Mouse (Mus musculus) stomach, postnatal 0 days (tissue): ENCODE measurements around the gene Prorsd1. TPM values are rescaled to one million over a fixed set of nuclear protein-coding genes. Genes with fewer than 3 reads are reported as not detected.

ENCODE experiments used
- ATAC-seq: fragments of 200-750 bp; cut with Nextera tagmentation; 2 replicates; pipeline ENCODE4 v1.8.0; 2017; ENCODE audit not compliant: low FRiP score, low TSS enrichment
- DNase-seq: peaks from one replicate; pipeline ENCODE4 v3.0.0-alpha.2; 2016; ENCODE audit warnings: low spot score
- H3K27ac ChIP-seq: fragments of 300-500 bp; sonication (generic); replicated peaks from 2 replicates; pipeline ENCODE4 v1.5.1; 2014; ENCODE audit warnings: mild to moderate bottlenecking, control low read depth
- H3K27me3 ChIP-seq: fragments of 300-500 bp; sonication (generic); 2 replicates; pipeline ENCODE4 v1.6.1; 2014; ENCODE audit warnings: low read length; ENCODE audit not compliant: control insufficient read depth, insufficient read depth
- H3K36me3 ChIP-seq: fragments of 300-500 bp; sonication (generic); 2 replicates; pipeline ENCODE4 v1.6.1; 2014; ENCODE audit warnings: low read length, mixed read lengths; ENCODE audit not compliant: control insufficient read depth, insufficient read depth
- H3K4me1 ChIP-seq: fragments of 300-500 bp; sonication (generic); replicated peaks from 2 replicates; pipeline ENCODE4 v1.6.1; 2014; ENCODE audit warnings: antibody characterized with exemption; ENCODE audit not compliant: control insufficient read depth, insufficient read depth
- H3K4me2 ChIP-seq: fragments of 300-500 bp; sonication (generic); replicated peaks from 2 replicates; pipeline ENCODE4 v1.6.1; 2014; ENCODE audit warnings: low read depth, mild to moderate bottlenecking, control low read depth, moderate library complexity
- H3K4me3 ChIP-seq: fragments of 300-500 bp; sonication (generic); 2 replicates; pipeline ENCODE4 v1.5.1; 2014; ENCODE audit warnings: low read depth, low read length, control low read depth
- H3K9ac ChIP-seq: fragments of 300-500 bp; sonication (generic); 2 replicates; pipeline ENCODE4 v1.6.1; 2014; ENCODE audit warnings: mild to moderate bottlenecking, low read length, control low read depth, mixed read lengths
- H3K9me3 ChIP-seq: fragments of 300-500 bp; sonication (generic); 2 replicates; pipeline ENCODE4 v1.6.1; 2016; ENCODE audit warnings: low read length; ENCODE audit not compliant: control insufficient read depth
- CTCF ChIP-seq: IDR thresholded peaks from 2 replicates; pipeline ENCODE4 v1.5.1; 2016; ENCODE audit warnings: antibody characterized with exemption, low read depth, mild to moderate bottlenecking, moderate library complexity
- EP300 ChIP-seq: optimal IDR thresholded peaks from 2 replicates; pipeline ENCODE3; 2016; ENCODE audit warnings: antibody characterized with exemption
- WGBS: fragments of 180-500 bp; shearing (Covaris S2); extraction: QIAGEN DNeasy Blood & Tissue Kit; methylation state at CpG from one replicate; pipeline ENCODE4 v1.1.7; 2014; 5-methylcytosine and 5-hydroxymethylcytosine counted together
- polyA plus RNA-seq: library from polyadenylated mRNA; unstranded; fragments of >200 nt; fragmentation: Nextera tagmentation; extraction: Ambion mirVana; gene quantifications from 2 replicates; pipeline ENCODE4 v1.2.1, GENCODE M21; 2015

Gene Prorsd1
- 36.2 and 36.7 TPM in 2 replicates for polyA plus RNA-seq

GRCm38 (mm10) chr11:29514682-29515412, at the start of gene Prorsd1:
TSS of gene Prorsd1 (minus strand) at chr11:29515033.
- Histone ChIP-seq H3K27me3 (no peaks in the 10 kb centered on the region), H3K4me3 (peak within 1 kb of the TSS; percentile 69), H3K9me3 (no peaks in the 10 kb centered on the region), H3K9ac (peak within 1 kb of the TSS; percentile 73), H3K27ac (peak within 1 kb of the TSS; percentile 84), H3K4me2 (peak within 1 kb of the TSS; percentile 68), H3K4me1 (no peaks in the 10 kb centered on the region), H3K36me3 (no peaks in the 10 kb centered on the region)
- 0 out of 2 replicates have a peak, but pooled peaks have one; percentile 7 for TF ChIP-seq CTCF
- TF ChIP-seq EP300 = no peak
- DNase-seq = peak; percentile 95
- 2% methylated on average over 40 of the region's 40 CpGs for WGBS
- peak; percentile 99 for ATAC-seq

- ATAC-seq (no peak), DNase-seq (no peak)
- Histone ChIP-seq H3K27ac (no peak overlapping the region), H3K4me1 (no peaks in the 10 kb centered on the region), H3K36me3 (no peaks in the 10 kb centered on the region), H3K9me3 (no peaks in the 10 kb centered on the region), H3K27me3 (no peaks in the 10 kb centered on the region), H3K4me3 (no peak overlapping the region), H3K9ac (no peak overlapping the region), H3K4me2 (no peak overlapping the region)
- TF ChIP-seq CTCF (no peak), EP300 (no peak)
- 87% methylated on average over 2 of the region's 2 CpGs for WGBS
These were observed 48.6 kb upstream of the Prorsd1 start for GRCm38 (mm10) chr11:29563406-29563805.

GRCm38 (mm10) chr11:29560990-29561389, 46.2 kb upstream of the Prorsd1 start:
- Histone ChIP-seq H3K9me3 (no peaks in the 10 kb centered on the region), H3K4me1 (no peaks in the 10 kb centered on the region), H3K4me2 (no peak overlapping the region), H3K27ac (no peak overlapping the region), H3K4me3 (no peak overlapping the region), H3K27me3 (no peaks in the 10 kb centered on the region), H3K9ac (no peak overlapping the region), H3K36me3 (no peaks in the 10 kb centered on the region)
- 85% methylated on average over 3 of the region's 3 CpGs for WGBS
- no peak for ATAC-seq
- DNase-seq = no peak
- no peak for TF ChIP-seq CTCF

DNA sequence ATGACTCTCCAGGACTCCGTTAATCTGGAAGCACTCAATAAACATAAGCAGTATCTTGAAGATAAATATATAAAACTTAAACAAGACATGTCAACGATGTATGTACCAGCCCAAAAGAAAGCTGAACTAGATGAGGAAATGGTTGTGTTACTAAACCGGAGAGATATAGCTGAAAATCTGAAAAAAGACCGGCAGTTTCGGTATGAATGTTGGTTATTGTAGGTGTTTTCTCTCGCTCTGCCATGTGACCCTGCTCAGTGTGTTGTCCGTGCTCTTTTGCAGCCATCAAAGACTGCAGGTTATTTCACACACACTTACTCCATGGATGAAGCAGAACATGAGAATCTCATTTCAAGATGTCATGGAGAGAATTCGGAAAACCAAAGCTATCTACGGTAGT, 45.6 kb upstream of the Prorsd1 start:
- 79% methylated on average over 9 of the region's 9 CpGs for WGBS
- no peak overlapping the region for H3K9ac ChIP-seq
- H3K4me2 ChIP-seq = no peak overlapping the region
- no peak for TF ChIP-seq EP300
- no peak for TF ChIP-seq CTCF
- no peak overlapping the region for H3K27ac ChIP-seq
- DNase-seq (no peak), ATAC-seq (no peak)
- H3K27me3 ChIP-seq = no peaks in the 10 kb centered on the region
- H3K9me3 ChIP-seq = no peaks in the 10 kb centered on the region
- no peak overlapping the region for H3K4me3 ChIP-seq
- no peaks in the 10 kb centered on the region for H3K4me1 ChIP-seq
- H3K36me3 ChIP-seq = no peaks in the 10 kb centered on the region

- Histone ChIP-seq H3K27me3 (no peaks in the 10 kb centered on the region), H3K36me3 (peaks cover 2% of the 10 kb centered on the region; the same call in 1 of the 2 replicates), H3K27ac (no peak overlapping the region), H3K4me3 (no peak overlapping the region), H3K9ac (no peak overlapping the region), H3K4me1 (no peaks in the 10 kb centered on the region), H3K9me3 (no peaks in the 10 kb centered on the region), H3K4me2 (no peak overlapping the region)
- ATAC-seq (no peak), DNase-seq (no peak)
- 74% methylated on average over 1 of the region's 1 CpGs for WGBS
- TF ChIP-seq EP300 = no peak
These were observed 34.6 kb upstream of the Prorsd1 start for GRCm38 (mm10) chr11:29549425-29549778.
